Mouse (Mus musculus) E14TG2a.4 (cell line): ENCODE results near the gene Ndel1.

Experiments used
- CTCF ChIP-seq: conservative IDR thresholded peaks from 2 replicates; pipeline ENCODE4 v1.5.1; 2014; ENCODE audit warnings: low read length
- POU5F1 ChIP-seq: IDR thresholded peaks from 2 replicates; pipeline ENCODE4 v1.6.1; 2014; ENCODE audit warnings: low read length, borderline replicate concordance

- TF ChIP-seq CTCF (peak; percentile 93), POU5F1 (no peak)
Measured at GRCm38 (mm10) chr11:68807787-68808186, 63.9 kb downstream of the Ndel1 start.
